Mouse (Mus musculus): ENCODE results near the gene Rgl1. TPM values are rescaled to one million over a fixed set of nuclear protein-coding genes. Genes with fewer than 3 reads are reported as not detected.
"Not testable (repeated sequence)": the region's sequence is repeated elsewhere in the genome, so short reads cannot be mapped to it uniquely, and the experiment has no call there.

The Rgl1 gene
- total RNA-seq, 2 experiments from 2014 or later, result 50.8 to 60.7 TPM

DNA sequence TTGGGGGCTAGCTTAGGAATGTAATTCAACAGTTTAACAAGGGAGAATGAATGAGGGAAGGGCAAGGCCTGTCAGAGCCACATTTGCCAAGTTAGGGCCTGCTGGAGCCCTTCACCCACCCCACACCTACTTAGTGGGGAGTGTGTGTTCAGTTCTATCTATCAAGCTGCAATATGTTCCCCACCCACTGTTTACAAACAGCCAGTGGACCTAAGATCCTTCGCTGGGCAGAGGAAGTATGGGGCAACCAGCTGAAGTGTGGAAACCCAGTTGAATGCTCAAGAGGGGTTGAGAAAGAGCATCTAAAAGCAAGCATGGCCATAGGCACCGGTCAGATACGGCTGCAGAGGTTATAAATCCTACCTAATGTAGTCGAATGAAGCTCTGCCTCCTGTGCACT, 20.8 kb upstream of the Rgl1 start:
- DNase-seq (ENCODE audit: low spot score in 2 of 2), result no peak

DNA sequence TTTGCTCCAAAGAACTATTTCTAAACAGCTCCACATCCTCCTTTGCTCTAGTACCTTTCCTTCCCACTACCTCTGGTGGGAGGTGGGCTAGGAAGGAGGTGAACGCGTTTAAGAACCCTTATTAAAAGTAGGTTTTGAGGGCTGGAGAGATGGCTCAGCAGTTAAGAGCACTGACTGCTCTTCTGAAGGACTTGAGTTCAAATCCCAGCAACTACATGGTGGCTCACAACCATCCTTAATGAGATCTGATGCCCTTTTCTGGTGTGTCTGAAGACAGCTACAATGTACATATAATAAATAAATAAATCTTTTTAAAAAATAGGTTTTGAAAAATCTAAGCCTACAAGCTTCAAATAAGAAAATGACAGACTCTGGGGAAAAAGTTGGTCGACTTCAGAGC, 19.3 kb upstream of the Rgl1 start:
- not testable (repeated sequence) for DNase-seq (ENCODE audit: low spot score in 2 of 2)

DNA sequence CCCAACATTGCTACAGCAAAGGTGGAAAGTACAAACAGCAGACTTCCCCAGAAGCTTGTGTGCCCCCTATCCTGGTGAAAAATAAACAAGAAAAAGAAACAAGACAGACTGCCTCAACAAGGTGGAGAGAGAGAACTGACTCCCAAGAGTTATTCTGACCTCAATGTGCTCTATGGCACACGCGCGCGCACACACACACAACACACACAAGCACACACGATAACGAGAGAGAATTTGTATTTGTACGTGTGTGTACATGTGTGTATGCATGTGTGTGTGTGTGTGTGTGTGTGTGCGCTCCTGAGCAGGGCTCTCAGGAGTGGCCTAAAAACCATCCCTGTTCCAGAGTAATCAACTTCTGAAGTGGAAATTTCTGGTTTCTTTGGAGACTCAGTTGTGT, 18.5 kb upstream of the Rgl1 start:
- no peak for DNase-seq (ENCODE audit: low spot score in 2 of 2)

DNA sequence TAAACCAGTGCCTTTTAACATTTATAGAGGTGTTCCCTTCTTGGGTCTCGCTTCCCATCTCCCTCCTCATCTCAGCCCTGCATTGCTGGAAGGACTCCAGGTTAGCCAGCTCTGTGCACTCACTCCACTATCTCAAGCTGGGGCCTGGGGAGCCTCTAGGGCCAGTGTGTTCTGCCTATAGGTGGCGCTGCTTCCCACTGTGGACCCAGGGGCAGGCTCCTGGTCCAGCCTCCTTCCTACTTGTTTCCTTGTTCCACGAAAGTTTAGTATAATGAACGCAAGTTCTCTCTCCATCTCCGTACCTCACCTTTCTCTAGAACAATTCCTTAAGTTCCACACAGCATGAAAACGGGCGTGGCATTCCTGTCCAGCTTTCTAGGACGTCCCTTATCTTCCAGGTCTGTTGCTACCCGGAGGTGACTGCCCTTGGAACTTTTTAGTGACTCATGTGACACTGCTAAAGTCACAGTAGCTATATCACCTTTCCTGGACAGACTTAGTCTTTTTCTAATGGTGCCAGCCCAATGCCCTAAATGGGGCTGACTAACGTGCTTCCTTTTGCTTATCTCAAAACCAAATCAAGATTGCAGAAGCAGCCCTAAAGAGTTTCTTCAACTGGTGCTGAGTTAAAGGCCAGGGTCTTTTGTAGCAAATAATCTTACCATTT, 13.1 kb upstream of the Rgl1 start:
- DNase-seq (ENCODE audit: low spot score in 2 of 2), result peak; percentile 35 to 65

DNA sequence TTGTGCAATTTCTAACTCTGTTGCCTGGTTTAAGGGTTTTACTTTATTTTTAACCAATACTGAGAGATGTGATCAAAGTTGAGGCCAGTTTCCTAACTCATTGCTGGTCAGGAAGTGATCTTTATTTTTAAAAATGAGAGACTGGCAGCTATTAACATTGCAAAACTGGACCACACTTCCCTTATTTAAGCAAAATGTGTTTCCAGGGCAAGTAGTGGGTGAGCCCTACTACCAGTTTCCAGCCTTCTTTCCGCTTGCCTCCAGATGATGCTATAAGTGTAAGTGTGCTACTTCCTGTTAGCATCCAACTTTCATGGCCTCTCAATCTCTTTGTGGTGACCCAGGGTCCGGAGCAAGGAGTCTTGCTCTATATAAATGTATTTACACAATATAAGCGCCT, 8.4 kb upstream of the Rgl1 start:
- DNase-seq (ENCODE audit: low spot score in 2 of 2), result not testable (repeated sequence)

DNA sequence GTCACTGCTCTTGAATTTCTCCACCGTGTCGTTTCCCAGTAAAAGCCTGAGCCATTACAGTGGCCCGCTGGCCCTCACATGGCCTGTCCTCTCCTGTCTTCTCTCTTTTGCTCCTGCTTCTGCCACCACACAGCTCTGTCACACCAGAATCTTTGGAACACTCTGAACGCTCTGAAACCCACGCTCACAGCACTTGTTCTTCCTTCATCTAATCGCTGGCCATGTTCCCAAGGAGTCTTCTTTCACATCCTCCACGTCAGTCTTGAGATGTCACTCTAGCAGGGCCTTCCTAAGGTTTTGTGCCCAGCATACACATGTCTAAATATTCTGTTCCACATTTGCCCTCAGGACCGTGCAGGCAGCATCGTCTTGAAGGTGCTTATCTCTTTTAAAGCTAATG, 4.9 kb upstream of the Rgl1 start:
- DNase-seq (ENCODE audit: low spot score in 2 of 2), result no peak

DNA sequence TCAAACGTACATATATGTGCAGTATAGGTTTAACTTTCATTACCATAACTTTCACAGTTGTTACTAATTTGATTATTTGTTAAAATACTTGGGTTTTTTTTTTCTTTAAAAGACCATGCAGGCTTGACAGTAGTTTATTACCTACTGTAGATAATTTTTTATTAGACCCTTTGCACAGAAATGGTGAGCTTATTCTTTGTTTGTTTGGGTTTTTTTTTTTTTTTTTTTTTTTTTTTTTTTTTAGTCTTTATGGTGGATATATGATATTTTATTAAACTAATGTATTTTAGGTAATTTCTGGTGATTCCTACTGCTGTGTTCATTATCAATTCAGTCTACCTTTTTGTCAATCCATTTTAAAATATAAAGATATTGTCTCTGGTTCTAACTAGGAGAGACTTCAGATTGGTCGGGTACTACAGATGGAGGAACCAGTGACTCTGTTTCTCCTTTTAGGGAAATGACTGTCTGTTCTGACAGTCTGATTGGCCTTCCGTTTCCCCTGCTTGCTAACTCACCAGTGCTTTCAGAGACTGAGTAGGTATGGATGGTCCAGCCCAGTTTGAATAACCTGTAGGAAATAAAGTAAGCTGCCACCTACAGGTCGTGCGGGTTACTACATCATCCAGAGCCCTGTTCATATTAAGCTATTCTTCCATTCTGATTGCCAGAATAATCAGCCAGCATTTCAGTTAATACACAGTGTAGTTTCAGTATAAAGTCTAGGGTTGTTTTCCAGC, 1.8 kb upstream of the Rgl1 start:
- DNase-seq (ENCODE audit: low spot score in 2 of 2), result peak; percentile 47 to 59

DNA sequence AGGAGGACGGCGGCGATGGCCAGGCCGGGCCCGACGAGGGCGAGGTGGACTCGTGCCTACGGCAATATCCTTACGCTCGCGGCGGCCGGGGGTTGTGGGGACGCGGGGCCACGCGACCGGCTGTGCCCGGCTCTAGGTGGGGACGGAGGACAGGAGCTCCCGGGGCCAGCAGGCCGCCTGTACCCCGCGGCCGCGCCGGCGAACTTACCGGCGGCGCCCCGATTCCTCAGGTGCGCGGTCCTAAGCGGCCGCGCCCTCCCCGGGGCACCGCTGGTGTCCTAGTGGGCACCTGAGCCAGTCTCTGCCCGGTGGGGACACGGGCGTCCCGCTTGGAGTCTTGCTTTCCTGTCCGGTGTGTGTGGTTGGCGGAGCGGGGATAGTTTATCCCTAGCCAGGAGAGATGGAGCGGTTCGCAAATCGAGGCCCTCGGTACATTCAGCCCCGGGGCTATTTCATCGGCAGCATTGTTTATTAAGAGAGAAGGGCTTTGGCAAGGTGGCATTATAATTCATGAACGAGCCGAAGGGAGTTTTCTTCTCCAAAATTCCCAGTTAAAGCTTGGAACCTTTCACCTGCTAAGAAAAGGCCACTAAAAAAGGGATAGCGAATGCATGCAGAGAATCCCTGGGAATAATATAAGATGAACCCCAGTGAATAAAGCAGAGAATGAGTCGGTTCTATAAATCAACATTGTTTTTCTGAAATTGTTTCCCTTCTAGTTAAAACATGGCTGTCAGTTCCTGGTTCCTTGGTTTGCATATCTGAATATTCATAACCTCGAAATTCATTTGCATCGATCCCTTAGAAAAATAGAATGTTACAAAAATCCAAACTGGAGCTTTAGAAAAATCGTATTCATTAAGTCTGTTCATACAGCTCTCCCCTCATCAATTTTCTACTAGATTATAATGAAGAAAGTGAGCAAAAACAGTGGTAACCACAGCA, 925 bp upstream of the Rgl1 start:
- no peak for DNase-seq (ENCODE audit: low spot score in 2 of 2)

DNA sequence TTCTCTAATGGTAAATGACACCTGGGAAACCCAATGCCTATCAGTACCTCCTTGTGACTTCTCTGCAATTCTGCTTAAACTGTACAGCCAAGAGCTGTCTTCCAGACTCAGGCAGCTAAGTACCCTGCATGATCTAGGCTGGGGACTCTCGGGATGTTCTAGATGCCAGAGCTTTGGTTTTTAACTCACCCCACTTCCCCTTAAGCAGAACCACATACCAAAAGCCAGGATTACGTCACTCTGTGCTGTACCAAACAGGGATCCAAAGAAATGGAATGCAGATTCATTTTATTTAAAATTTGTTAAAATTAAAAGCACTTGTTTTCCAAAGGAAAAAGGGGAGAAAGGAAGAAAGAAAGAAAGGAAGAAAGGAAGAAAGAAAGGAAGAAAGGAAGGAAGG, 4.4 kb downstream of the Rgl1 start:
- no peak for DNase-seq (ENCODE audit: low spot score in 2 of 2)

DNA sequence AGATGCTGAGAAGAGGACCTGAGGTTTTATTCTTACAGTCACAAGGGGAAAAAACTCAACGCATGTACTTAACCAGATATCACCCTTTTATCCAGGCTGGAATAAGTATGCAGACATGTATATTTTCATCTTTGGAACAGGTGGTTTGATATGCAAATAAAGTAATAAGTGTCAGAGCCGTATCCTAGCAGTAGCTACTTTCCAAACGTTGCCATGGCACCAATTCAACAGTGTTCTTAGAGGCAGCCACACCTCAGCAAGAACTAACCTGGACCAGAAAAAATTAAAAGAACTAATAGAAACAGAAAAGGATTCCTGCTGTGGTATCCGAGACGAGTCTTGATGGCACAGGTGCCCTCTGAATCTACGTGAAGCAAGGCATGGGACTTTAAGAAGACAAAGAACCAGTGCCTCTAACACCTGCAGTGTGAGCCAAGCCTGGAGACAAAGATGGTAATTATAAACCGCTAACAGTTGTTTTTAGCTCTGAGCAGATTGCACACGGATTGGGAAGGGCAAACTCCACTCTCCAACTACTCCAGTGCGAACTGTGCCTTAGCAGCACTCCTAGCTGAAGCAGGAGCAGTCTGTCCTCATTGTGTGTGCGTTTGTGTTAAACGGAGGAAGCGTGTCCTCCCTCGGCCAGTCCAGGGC, 15.7 kb downstream of the Rgl1 start, which contains the start of gene Apobec4:
Gene Apobec4 (plus strand): TSS at position 240 of the 654 bp plus-strand sequence.
- no peak for DNase-seq (ENCODE audit: low spot score in 2 of 2)

DNA sequence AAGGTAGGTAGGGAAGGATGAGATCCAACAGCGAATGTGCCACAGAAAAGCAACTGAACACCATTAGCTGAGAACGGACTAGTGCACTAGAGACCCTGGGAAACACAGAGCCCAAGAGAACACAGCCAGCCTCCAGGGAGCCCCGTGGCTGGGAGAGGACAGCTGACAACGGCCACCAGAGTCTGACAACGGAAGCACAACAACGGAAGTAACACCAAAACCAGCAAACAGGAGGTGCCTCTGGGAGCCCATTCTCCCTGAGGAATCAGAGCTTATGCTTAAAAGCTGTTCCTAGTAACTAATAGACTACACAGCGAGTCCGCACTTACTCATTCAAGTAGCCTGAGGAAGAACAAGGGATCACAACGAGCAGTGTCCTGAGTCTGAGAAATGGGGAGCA, 16.9 kb downstream of the Rgl1 start:
- DNase-seq (ENCODE audit: low spot score in 2 of 2), result no peak

DNA sequence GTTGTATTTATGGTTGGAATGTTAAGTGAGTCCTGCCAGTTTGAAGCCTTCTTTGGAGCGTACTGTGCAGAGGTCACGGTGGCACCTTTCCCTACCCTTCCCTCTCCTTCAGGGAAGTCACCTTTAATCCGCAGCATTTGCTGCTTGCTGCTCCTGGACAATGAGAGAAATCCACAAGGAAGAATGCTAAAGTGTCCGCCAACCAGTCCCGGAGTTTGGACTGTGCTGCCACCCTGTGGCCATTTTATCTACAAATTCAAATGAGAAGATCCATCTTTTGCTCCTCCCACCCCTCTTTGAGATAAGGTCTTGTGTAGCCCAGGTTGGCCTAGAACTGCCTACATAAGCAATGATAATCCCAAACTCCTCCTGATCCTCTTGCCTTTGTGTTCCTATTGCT, 19.7 kb downstream of the Rgl1 start:
- peak; percentile 54 to 59 for DNase-seq (ENCODE audit: low spot score in 2 of 2)

DNA sequence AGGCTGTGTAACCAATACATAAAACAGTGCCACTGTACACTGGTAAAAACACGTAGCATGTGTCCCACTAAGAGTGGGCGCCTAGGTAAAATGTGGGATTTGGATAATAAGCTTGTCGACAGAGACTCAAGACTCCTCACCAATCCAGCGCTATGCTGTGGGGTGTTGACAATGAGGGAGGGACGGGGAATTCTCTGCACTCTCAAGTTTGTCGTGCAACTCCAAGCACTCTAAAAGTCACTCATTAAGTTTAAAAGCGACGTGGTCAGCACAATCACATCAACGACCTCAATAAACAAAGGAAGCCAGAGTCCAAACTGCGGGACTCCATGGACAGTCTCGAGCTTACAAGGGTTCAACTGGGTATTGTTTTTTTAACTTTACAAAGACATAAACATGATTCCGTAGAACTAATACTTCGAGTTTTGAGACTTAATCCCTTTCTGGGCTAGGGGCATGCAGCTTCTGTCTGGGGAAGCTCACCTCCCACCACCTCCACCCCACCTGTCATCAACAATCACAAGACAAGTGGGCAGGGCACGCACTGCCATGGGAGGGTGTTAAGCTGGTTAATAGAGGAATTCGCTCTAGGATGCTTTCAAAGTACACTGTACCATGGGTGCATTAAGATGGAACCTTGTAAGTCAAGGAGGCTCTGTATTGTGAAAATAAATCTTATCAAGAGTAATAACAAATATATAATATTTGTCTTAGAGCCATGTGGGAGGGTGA, 22.9 kb downstream of the Rgl1 start:
- no peak for DNase-seq (ENCODE audit: low spot score in 2 of 2)

DNA sequence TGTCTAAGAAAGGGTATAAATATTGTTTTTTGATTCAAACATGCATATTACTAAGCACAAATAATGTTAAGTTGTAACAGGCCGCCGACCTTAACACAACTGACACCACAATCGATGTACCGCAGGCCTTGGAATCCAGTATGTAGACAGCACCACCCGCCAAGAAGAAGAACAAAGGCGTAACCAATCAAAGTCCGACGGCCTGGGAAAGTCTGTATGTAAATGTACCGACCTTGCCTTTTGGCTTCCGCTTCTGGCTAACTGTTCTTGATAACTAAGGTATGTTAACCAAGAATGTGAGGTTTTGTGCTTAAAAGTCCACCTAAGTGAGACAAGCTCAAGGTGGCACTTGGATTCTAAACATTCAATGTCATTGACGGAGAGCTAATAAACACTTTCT, 26.8 kb downstream of the Rgl1 start:
- DNase-seq (ENCODE audit: low spot score in 2 of 2), result no peak

DNA sequence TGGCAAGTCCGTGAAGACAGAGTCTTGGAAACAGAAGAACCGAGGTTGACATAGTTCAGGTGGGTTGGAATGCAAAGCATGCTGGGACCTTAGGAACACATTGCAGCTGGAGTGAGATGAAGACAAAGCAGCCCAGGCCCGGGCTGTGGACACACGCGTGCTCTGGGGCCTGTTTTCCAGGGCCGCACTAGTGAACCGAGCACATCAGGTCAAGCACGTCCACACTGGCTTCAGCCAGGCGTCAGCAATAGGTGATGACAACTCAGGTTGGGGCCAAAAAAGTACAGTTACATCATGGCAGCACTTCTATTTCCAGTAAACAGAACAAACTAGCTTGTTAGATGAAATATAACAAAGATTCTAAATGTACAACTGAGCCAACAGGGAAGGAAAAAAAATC, 27.4 kb downstream of the Rgl1 start:
- DNase-seq (ENCODE audit: low spot score in 2 of 2), result no peak

DNA sequence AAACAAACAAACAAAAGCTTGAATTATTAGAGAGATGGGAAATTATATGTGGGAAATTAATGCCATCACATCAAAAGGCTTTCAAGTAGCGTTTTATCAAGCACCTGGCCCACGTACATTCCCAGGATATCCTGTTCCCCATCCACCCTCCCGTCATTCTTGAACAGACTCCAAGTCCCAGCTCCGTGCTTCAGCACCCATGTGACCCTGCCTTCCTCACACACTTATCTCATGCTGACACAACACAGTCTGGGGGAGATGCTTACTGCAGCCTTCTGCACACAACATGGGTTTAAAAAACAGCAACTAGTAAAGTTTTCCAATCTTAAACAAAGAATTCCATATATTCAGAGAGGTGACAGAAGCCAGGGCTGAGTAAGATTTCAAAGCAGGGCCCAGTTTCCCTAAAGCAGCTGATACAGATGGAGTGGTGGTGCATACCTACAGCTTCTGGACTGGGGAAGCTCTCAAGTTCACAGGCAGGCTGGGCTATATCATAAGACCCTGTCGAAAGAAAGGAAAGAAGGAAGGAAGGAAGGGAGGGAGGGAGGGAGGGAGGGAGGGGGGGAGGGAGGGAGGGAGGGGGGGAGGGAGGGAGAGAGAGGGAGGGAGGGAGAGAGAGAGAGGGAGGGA, 38.4 kb downstream of the Rgl1 start:
- no peak for DNase-seq (ENCODE audit: low spot score in 2 of 2)

DNA sequence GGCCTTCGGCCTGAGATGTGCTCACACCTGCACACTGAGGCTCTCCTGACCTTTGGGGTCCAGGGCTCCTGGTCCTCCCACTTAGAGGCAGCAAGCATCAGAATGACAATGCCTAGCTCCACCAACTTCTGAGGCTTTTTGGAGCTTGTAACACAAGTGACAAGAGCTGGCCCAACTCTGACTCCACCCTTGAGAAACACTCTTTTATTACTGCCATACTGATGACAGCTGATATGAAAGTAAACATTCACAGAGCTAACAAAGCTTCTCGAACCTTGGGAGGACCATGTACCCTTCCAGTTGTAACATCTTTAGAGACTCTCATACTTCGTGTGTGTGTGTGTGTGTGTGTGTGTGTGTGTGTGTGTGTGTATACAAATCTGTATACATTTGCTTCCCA, 40.1 kb downstream of the Rgl1 start:
- no peak for DNase-seq (ENCODE audit: low spot score in 2 of 2)

DNA sequence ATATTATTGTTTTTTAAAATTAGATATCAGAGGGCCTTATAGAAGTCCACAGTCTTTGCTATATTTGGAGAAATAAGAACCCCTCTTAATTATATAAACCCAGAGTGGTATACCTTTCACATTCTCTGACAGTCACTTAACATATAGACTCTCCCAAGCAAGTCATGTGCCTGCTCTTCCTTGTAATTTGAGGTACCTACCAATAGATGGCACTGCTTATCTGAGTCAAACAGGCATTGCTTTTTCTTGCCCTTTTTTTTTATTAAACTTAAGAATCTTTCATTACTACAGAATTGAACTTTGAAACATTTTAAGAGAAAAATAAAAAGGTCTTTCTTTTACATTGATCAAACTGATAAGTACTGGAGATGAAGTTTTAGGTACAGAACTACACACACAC, 41.9 kb downstream of the Rgl1 start:
- no peak for DNase-seq (ENCODE audit: low spot score in 2 of 2)

DNA sequence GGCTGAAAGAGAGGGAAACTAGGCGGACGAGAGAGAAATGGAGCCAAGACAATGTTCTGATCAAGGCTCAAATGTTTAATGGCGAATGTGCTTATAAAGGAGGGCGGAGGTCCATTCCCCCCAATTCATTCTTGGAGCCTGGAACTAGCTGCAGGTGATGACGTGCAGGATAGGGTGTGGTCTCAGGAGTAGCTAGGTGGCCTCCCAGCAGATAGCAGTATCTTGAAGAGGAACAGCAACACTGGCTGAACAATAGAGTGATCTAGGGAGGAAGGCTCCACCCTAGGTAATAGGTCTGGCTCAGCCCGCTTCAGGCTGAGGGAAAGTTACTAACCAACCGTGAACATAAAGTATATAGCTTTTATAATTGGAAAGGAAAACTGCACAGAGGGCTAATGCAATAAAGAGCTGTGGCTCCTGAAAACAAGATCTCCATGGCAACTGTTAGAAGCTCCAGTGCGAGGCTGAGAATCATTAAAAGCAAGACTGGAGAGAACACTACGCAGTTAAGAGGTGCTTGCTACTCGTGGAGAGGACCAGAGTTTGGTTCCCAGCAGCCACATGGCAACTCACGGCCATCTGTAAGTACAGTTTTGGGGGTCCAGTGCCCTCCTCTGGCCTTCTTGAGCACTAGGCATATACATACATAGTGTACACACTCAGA, 44.5 kb downstream of the Rgl1 start:
- DNase-seq (ENCODE audit: low spot score in 2 of 2), result no peak

DNA sequence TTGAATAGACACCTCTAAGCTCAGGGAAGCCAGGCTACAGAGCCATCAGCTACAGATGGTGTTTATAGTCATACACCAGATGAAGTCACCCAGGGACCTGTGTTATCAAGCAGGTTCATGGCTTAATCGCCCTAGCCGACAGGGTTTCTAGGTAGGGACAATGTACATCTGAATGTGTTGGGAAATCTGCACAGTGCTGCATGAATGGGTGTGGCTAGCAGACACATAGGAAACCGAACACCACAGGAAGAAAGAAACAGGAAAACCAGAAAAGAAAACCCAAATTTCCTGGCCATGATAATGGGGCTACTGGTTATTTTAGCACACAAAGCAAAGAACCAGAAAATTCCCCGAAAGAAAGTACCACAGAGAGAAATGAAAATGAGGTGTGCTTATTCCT, 45.2 kb downstream of the Rgl1 start:
- no peak for DNase-seq (ENCODE audit: low spot score in 2 of 2)
